Mouse (Mus musculus) skeletal muscle tissue, postnatal 0 days (tissue): ENCODE results near the gene Hhex. TPM values are rescaled to one million over a fixed set of nuclear protein-coding genes. Genes with fewer than 3 reads are reported as not detected.

Experiments used
- polyA plus RNA-seq: library from polyadenylated mRNA; unstranded; fragments of >200 nt; fragmentation: Nextera tagmentation; extraction: Ambion mirVana; gene quantifications from 2 replicates; pipeline ENCODE4 v1.2.1, GENCODE M21; 2015

Gene Hhex
- 8.8 and 11.0 TPM in 2 replicates for polyA plus RNA-seq

GRCm38 (mm10) chr19:37434263-37434951 lies at the start of gene Hhex:
Gene Hhex (plus strand): TSS chr19:37434810.

Other genes with a start within 250 kb of the Hhex start
- gene March5, start 227.3 kb upstream of the Hhex start, polyA plus RNA-seq = 62.2 and 69.7 TPM in 2 replicates
- gene Cpeb3, start 226.2 kb upstream of the Hhex start, polyA plus RNA-seq = 4.7 and 5.9 TPM in 2 replicates
- 38.5 and 44.7 TPM in 2 replicates for gene Ide, start 97.0 kb upstream of the Hhex start, polyA plus RNA-seq
- 9.4 and 10.0 TPM in 2 replicates for gene Kif11, start 58.4 kb upstream of the Hhex start, polyA plus RNA-seq
- 26.5 and 29.2 TPM in 2 replicates for gene Exoc6, start 115.6 kb downstream of the Hhex start, polyA plus RNA-seq